Mouse (Mus musculus) megakaryocyte-erythroid progenitor cell, adult 5-6 weeks (primary cell): ENCODE results near the gene Fancb. TPM values are rescaled to one million over a fixed set of nuclear protein-coding genes. Genes with fewer than 3 reads are reported as not detected.

Source experiments
- ATAC-seq: replicated peaks from 2 replicates; pipeline ENCODE4 v1.8.0; 2016; ENCODE audit warnings: mild to moderate bottlenecking, inconsistent platforms; ENCODE audit not compliant: severe bottlenecking, poor library complexity, low FRiP score, low TSS enrichment
- total RNA-seq, 2 experiments: library from RNA; stranded (forward) in 1 of 2; stranded (reverse) in 1 of 2; fragments of 200-1000, 215-1000 nt in 1 of 2; fragments of >200 nt in 1 of 2; fragmentation: Nextera tagmentation in 1 of 2; gene quantifications; 2 replicates each; pipeline ENCODE4 v1.2.3; 2014 to 2017

Gene Fancb
- total RNA-seq (2014; fragmentation: Nextera tagmentation) = 5.4 and 9.7 TPM in 2 replicates
- total RNA-seq (2017) = 5.2 and 14.7 TPM in 2 replicates

- ATAC-seq = peak; percentile 99
These were observed at the start of gene Fancb, which contains the start of gene Mospd2 for GRCm38 (mm10) chrX:164980193-164980775. Gene Fancb (plus strand): TSS chrX:164980592. Gene Mospd2 (minus strand): TSS chrX:164980375.

GRCm38 (mm10) chrX:164941540-164941939 is 38.9 kb upstream of the Fancb start:
- ATAC-seq = no peak

GRCm38 (mm10) chrX:164951858-164952576 is 28.4 kb upstream of the Fancb start:
- ATAC-seq = no peak

- no peak for ATAC-seq
These were observed 27.6 kb upstream of the Fancb start for GRCm38 (mm10) chrX:164952601-164953375.

GRCm38 (mm10) chrX:164965750-164966448 is 14.5 kb upstream of the Fancb start:
- ATAC-seq = no peak

GRCm38 (mm10) chrX:164971206-164971605 is 9.2 kb upstream of the Fancb start:
- ATAC-seq = no peak

GRCm38 (mm10) chrX:164978866-164979265 is 1.5 kb upstream of the Fancb start:
- ATAC-seq = no peak

- ATAC-seq = no peak
These were observed 22.7 kb downstream of the Fancb start for GRCm38 (mm10) chrX:165003141-165003540.

- no peak for ATAC-seq
These were observed 24.5 kb downstream of the Fancb start, which contains the start of gene Gm17604 for GRCm38 (mm10) chrX:165004779-165005324. Gene Gm17604 (minus strand): TSS chrX:165004829.

Other genes starting within 250 kb of the Fancb start
- gene Mospd2, start 217 bp upstream of the Fancb start, total RNA-seq (2014; fragmentation: Nextera tagmentation) = 5.2 and 9.3 TPM in 2 replicates
- gene Mospd2, start 217 bp upstream of the Fancb start, total RNA-seq (2017) = 13.5 and 19.5 TPM in 2 replicates
- gene Gm17604, start 24.2 kb downstream of the Fancb start, total RNA-seq (2014; fragmentation: Nextera tagmentation) = not detected in 2 replicates
- not detected in 2 replicates for gene Gm17604, start 24.2 kb downstream of the Fancb start, total RNA-seq (2017)